Mouse (Mus musculus): ENCODE data around the gene Hrh1.

DNA sequence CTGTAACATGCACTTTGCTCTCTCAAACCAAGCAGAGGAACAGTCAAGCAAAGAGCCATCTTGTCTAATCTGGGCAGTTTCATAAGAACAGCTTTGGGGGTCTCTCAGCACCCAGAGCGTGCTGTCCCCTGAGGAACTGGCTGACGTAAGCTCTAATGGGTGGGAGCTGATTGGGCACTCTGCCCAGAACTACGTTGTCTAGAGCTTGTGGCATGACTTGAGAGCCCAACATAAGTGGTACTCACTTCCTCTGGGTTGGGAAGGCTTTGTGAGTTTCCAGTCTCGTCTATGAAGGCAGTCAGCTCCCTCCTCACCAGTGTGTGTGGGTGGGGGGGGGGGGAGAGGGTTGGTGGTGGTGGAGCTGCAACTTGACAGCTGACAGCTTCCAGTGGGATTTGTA is 2.8 kb upstream of the Hrh1 start:
- TF ChIP-seq CTCF (IDR thresholded peaks at IDR 0.05; ENCODE audit: insufficient read depth, low read depth, low read length), result no peak
- no peak for TF ChIP-seq POLR2A (IDR thresholded peaks at IDR 0.05; ENCODE audit: insufficient read depth, low read depth, low read length)

Data from olfactory bulb, adult 2 months (tissue).